Mouse (Mus musculus) heart, postnatal 0 days (tissue): ENCODE results near the gene Zscan12.

Experiments used
- CTCF ChIP-seq: IDR thresholded peaks from 2 replicates; pipeline ENCODE4 v1.5.1; 2016; ENCODE audit warnings: antibody characterized with exemption, control low read depth, low read depth
- EP300 ChIP-seq: IDR thresholded peaks from 2 replicates; pipeline ENCODE4 v1.6.1; 2016; ENCODE audit warnings: antibody characterized with exemption, low read depth

DNA sequence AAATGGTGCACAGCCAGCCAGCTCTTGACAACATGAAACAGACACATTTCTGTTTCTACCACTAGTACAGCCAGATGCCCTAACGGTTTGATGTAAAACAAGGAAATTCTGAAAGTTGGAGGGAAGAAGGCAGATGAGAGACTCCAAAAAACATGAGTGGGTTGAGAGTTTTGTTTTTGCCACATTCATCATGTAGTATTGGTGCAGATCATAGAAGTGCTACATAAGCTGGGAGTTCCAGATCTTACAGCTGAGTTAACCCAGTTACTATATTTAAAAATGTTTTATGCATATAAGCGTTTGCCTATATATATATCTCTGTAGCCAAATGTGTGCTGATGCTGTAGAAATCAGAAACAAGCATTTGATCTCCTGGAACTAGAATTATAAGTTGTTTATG is 10.1 kb downstream of the Zscan12 start:
- TF ChIP-seq CTCF = no peak
- TF ChIP-seq EP300 = no peak
